Mouse (Mus musculus): ENCODE results near the gene Tarsl2. TPM values are rescaled to one million over a fixed set of nuclear protein-coding genes. Genes with fewer than 3 reads are reported as not detected.

The Tarsl2 gene
- polyA plus RNA-seq, 1 experiment from 2014 or later = 9.1 TPM

GRCm38 (mm10) chr7:65693301-65693821 lies 48.7 kb downstream of the Tarsl2 start:
- peak; percentile 96 for ATAC-seq (ENCODE audit: borderline replicate concordance, extremely low read depth, low FRiP score, low TSS enrichment)
- under 1% methylated on average over 52 of the region's 52 CpGs for WGBS
- H3K9ac ChIP-seq = peak overlapping the region; percentile 74
- H3K4me3 ChIP-seq = peak overlapping the region; percentile 69
- peaks cover 8% of the 10 kb centered on the region; the same call in 1 of the 2 replicates for H3K4me1 ChIP-seq
- H3K9me3 ChIP-seq = no peaks in the 10 kb centered on the region
- H3K27me3 ChIP-seq = no peaks in the 10 kb centered on the region
- H3K27ac ChIP-seq = peak overlapping the region; percentile 94
- peak overlapping the region; percentile 77 for H3K4me2 ChIP-seq
- H3K36me3 ChIP-seq = peaks cover 15% of the 10 kb centered on the region

GRCm38 (mm10) chr7:65696450-65696849 lies 51.8 kb downstream of the Tarsl2 start:
- 55% methylated on average over 2 of the region's 2 CpGs for WGBS
- peaks cover 8% of the 10 kb centered on the region; the same call in 1 of the 2 replicates for H3K4me1 ChIP-seq
- H3K27me3 ChIP-seq = no peaks in the 10 kb centered on the region
- no peak overlapping the region for H3K4me3 ChIP-seq
- no peak overlapping the region for H3K27ac ChIP-seq
- peaks cover 43% of the 10 kb centered on the region for H3K36me3 ChIP-seq
- no peak overlapping the region for H3K4me2 ChIP-seq
- no peak overlapping the region for H3K9ac ChIP-seq
- H3K9me3 ChIP-seq = no peaks in the 10 kb centered on the region
- no peak for ATAC-seq (ENCODE audit: borderline replicate concordance, extremely low read depth, low FRiP score, low TSS enrichment)

- 83% methylated on average over 7 of the region's 7 CpGs for WGBS
- Histone ChIP-seq H3K36me3 (peaks cover 48% of the 10 kb centered on the region), H3K9ac (no peak overlapping the region), H3K4me2 (no peak overlapping the region), H3K9me3 (no peaks in the 10 kb centered on the region), H3K4me1 (0 out of 2 replicates have a peak, but pooled peaks cover 5% of the 10 kb centered on the region), H3K4me3 (no peak overlapping the region), H3K27ac (no peak overlapping the region), H3K27me3 (no peaks in the 10 kb centered on the region)
- no peak for ATAC-seq (ENCODE audit: borderline replicate concordance, extremely low read depth, low FRiP score, low TSS enrichment)
Observed at GRCm38 (mm10) chr7:65702076-65702475, 57.4 kb downstream of the Tarsl2 start.

- no peak for ATAC-seq (ENCODE audit: borderline replicate concordance, extremely low read depth, low FRiP score, low TSS enrichment)
- H3K27me3 ChIP-seq = no peaks in the 10 kb centered on the region
- 0 out of 2 replicates have a peak, but pooled peaks cover 5% of the 10 kb centered on the region for H3K4me1 ChIP-seq
- H3K4me2 ChIP-seq = peak overlapping the region; percentile 49
- WGBS = 5% methylated on average over 10 of the region's 10 CpGs
- H3K36me3 ChIP-seq = peaks cover 24% of the 10 kb centered on the region
- H3K9ac ChIP-seq = 0 out of 2 replicates have a peak overlapping the region, but pooled peaks have one; percentile 28
- no peak overlapping the region for H3K27ac ChIP-seq
- H3K9me3 ChIP-seq = no peaks in the 10 kb centered on the region
- peak overlapping the region; percentile 34 for H3K4me3 ChIP-seq
Observed at GRCm38 (mm10) chr7:65704818-65705242, 60.1 kb downstream of the Tarsl2 start.

GRCm38 (mm10) chr7:65708506-65708905 lies 63.8 kb downstream of the Tarsl2 start:
- Histone ChIP-seq H3K4me2 (no peak overlapping the region), H3K27ac (no peak overlapping the region), H3K4me1 (0 out of 2 replicates have a peak, but pooled peaks cover 5% of the 10 kb centered on the region), H3K9me3 (no peaks in the 10 kb centered on the region), H3K4me3 (no peak overlapping the region), H3K36me3 (no peaks in the 10 kb centered on the region), H3K9ac (no peak overlapping the region), H3K27me3 (no peaks in the 10 kb centered on the region)
- 82% methylated on average over 1 of the region's 1 CpGs for WGBS
- ATAC-seq (ENCODE audit: borderline replicate concordance, extremely low read depth, low FRiP score, low TSS enrichment) = no peak

- no peak for ATAC-seq (ENCODE audit: borderline replicate concordance, extremely low read depth, low FRiP score, low TSS enrichment)
- Histone ChIP-seq H3K9ac (no peak overlapping the region), H3K27me3 (no peaks in the 10 kb centered on the region), H3K27ac (no peak overlapping the region), H3K36me3 (no peaks in the 10 kb centered on the region), H3K4me3 (no peak overlapping the region), H3K4me2 (no peak overlapping the region), H3K4me1 (0 out of 2 replicates have a peak, but pooled peaks cover under 1% of the 10 kb centered on the region), H3K9me3 (no peaks in the 10 kb centered on the region)
- 75% methylated on average over 3 of the region's 3 CpGs for WGBS
Observed at GRCm38 (mm10) chr7:65710301-65710700, 65.6 kb downstream of the Tarsl2 start.

- 58% methylated on average over 5 of the region's 5 CpGs for WGBS
- H3K27me3 ChIP-seq = no peaks in the 10 kb centered on the region
- H3K9ac ChIP-seq = no peak overlapping the region
- ATAC-seq (ENCODE audit: borderline replicate concordance, extremely low read depth, low FRiP score, low TSS enrichment) = no peak
- H3K4me2 ChIP-seq = no peak overlapping the region
- H3K36me3 ChIP-seq = no peaks in the 10 kb centered on the region
- no peaks in the 10 kb centered on the region for H3K9me3 ChIP-seq
- no peak overlapping the region for H3K27ac ChIP-seq
- H3K4me1 ChIP-seq = no peaks in the 10 kb centered on the region
- no peak overlapping the region for H3K4me3 ChIP-seq
Observed at GRCm38 (mm10) chr7:65713782-65714181, 69.1 kb downstream of the Tarsl2 start.

GRCm38 (mm10) chr7:65714304-65714703 lies 69.6 kb downstream of the Tarsl2 start:
- no peak overlapping the region for H3K27ac ChIP-seq
- ATAC-seq (ENCODE audit: borderline replicate concordance, extremely low read depth, low FRiP score, low TSS enrichment) = no peak
- no peaks in the 10 kb centered on the region for H3K9me3 ChIP-seq
- H3K4me2 ChIP-seq = no peak overlapping the region
- no peaks in the 10 kb centered on the region for H3K4me1 ChIP-seq
- no peak overlapping the region for H3K9ac ChIP-seq
- no peaks in the 10 kb centered on the region for H3K36me3 ChIP-seq
- H3K4me3 ChIP-seq = no peak overlapping the region
- 49% methylated on average over 4 of the region's 4 CpGs for WGBS
- H3K27me3 ChIP-seq = no peaks in the 10 kb centered on the region

- Histone ChIP-seq H3K9me3 (no peaks in the 10 kb centered on the region), H3K4me1 (peaks cover 5% of the 10 kb centered on the region), H3K27ac (no peak overlapping the region), H3K9ac (no peak overlapping the region), H3K36me3 (no peaks in the 10 kb centered on the region), H3K4me3 (no peak overlapping the region), H3K27me3 (no peaks in the 10 kb centered on the region), H3K4me2 (no peak overlapping the region)
- no peak for ATAC-seq (ENCODE audit: borderline replicate concordance, extremely low read depth, low FRiP score, low TSS enrichment)
- WGBS = 84% methylated on average over 2 of the region's 2 CpGs
Observed at GRCm38 (mm10) chr7:65734024-65734423, 89.3 kb downstream of the Tarsl2 start.

- 78% methylated on average over 3 of the region's 3 CpGs for WGBS
Observed at GRCm38 (mm10) chr7:65735261-65735660, 90.6 kb downstream of the Tarsl2 start.

GRCm38 (mm10) chr7:65737286-65738040 lies 92.8 kb downstream of the Tarsl2 start:
- ATAC-seq (ENCODE audit: borderline replicate concordance, extremely low read depth, low FRiP score, low TSS enrichment) = peak; percentile 27; the same call in 1 of the 2 replicates
- no peak overlapping the region for H3K9ac ChIP-seq
- 34% methylated on average over 12 of the region's 12 CpGs for WGBS

More at GRCm38 (mm10) chr7:65735261-65735660, 90.6 kb downstream of the Tarsl2 start:
- Histone ChIP-seq H3K9me3 (no peaks in the 10 kb centered on the region), H3K9ac (no peak overlapping the region), H3K27ac (no peak overlapping the region), H3K4me3 (no peak overlapping the region), H3K36me3 (no peaks in the 10 kb centered on the region), H3K27me3 (no peaks in the 10 kb centered on the region), H3K4me2 (no peak overlapping the region), H3K4me1 (peaks cover 5% of the 10 kb centered on the region)
- ATAC-seq (ENCODE audit: borderline replicate concordance, extremely low read depth, low FRiP score, low TSS enrichment) = no peak

More at GRCm38 (mm10) chr7:65737286-65738040, 92.8 kb downstream of the Tarsl2 start:
- Histone ChIP-seq H3K27ac (no peak overlapping the region), H3K4me1 (peaks cover 5% of the 10 kb centered on the region), H3K4me3 (no peak overlapping the region), H3K4me2 (no peak overlapping the region), H3K9me3 (no peaks in the 10 kb centered on the region), H3K27me3 (no peaks in the 10 kb centered on the region), H3K36me3 (no peaks in the 10 kb centered on the region)

Measured in lung, embryonic 15.5 days (tissue).